ENCODE assay signal across 23 mouse cellular contexts in the genomic region with DNA sequence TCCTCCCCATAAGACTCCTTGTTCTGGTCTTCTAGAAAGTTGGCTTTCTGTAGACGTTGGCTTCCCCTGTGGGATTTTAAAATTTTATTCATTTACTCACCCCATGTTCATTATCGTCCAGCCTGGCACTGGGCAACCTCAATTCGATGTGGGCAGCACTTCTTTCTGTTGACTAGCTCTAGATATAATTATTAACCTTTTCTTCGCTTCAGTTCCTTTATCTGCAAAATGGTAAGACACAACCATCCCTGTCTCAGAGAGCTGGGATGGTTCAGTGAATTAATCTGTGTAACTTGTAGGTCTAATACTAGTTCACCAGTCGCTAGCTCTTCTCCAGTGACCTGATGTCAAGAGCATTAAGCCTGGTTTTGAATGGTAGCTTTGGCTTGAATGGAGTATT.
DNase-seq lines count a peak whose midpoint lies in the region; ATAC-seq and TF ChIP-seq lines count a peak whose summit lies in the region.
"Had no signal": no experiment of that assay in that cellular context is flagged by ENCODE, and none has a peak within 500 bp of the region (broad histone marks: within the 10 kb centered on the region; RNA-seq: fewer than 3 reads in every experiment).

No protein-coding gene starts in this region.

- H3K27me3 ChIP-seq in forebrain, embryonic 16.5 days (replicated peaks; ENCODE audit: control insufficient read depth, insufficient read depth, low read length) = no peaks in the 10 kb centered on the region
- no peaks in the 10 kb centered on the region for H3K27me3 ChIP-seq in forebrain, postnatal 0 days (ENCODE audit: insufficient read depth, low read length)
- H3K27me3 ChIP-seq in kidney, embryonic 16.5 days (ENCODE audit: insufficient read depth, low read length) = no peaks in the 10 kb centered on the region
- H3K27me3 ChIP-seq: embryonic facial prominence, embryonic 13.5 days; embryonic facial prominence, embryonic 15.5 days; forebrain, embryonic 12.5 days had no signal

- no peak overlapping the region for H3K9ac ChIP-seq in forebrain, embryonic 16.5 days (replicated peaks; ENCODE audit: low read depth, low read length)
- H3K9ac ChIP-seq in forebrain, postnatal 0 days = no peak overlapping the region
- H3K9ac ChIP-seq in kidney, embryonic 16.5 days (replicated peaks; ENCODE audit: low read length) = no peak overlapping the region
- H3K9ac ChIP-seq: embryonic facial prominence, embryonic 13.5 days; embryonic facial prominence, embryonic 15.5 days; forebrain, embryonic 12.5 days had no signal

- ATAC-seq in forebrain, embryonic 16.5 days = no peak
- no peak for ATAC-seq in forebrain, postnatal 0 days
- no peak for ATAC-seq in kidney, embryonic 16.5 days (ENCODE audit: low FRiP score, low TSS enrichment)

- 0 out of 2 replicates have a peak overlapping the region, but pooled peaks have one; percentile 25 for H3K27ac ChIP-seq in forebrain, embryonic 16.5 days (ENCODE audit: low read length)
- H3K27ac ChIP-seq in forebrain, postnatal 0 days (ENCODE audit: low read depth, low read length) = no peak overlapping the region
- no peak overlapping the region for H3K27ac ChIP-seq in kidney, embryonic 16.5 days (ENCODE audit: low read length)
- H3K27ac ChIP-seq: embryonic facial prominence, embryonic 13.5 days; embryonic facial prominence, embryonic 15.5 days; forebrain, embryonic 10.5 days; forebrain, embryonic 12.5 days had no signal

- DNase-seq in forebrain, postnatal 0 days = no peak
- DNase-seq in kidney, adult 11 months = peak; percentile 19
- DNase-seq in kidney, postnatal 10 days = no peak
- peak; percentile 40 to 43 for DNase-seq in kidney, adult 8-10 months
- peak; percentile 9 to 40 for DNase-seq in kidney, postnatal 36 days
- DNase-seq in kidney, adult 18-20 months = no peak
- DNase-seq: adrenal gland, adult 2 months; adrenal gland, postnatal 10 days; adrenal gland, postnatal 25 days; cerebellum, adult 11 months; cerebellum, adult 18-20 months; cerebellum, adult 8-10 months; cerebellum, adult 9-11 months; cerebellum, postnatal 14 days; cerebellum, postnatal 36 days; embryo, embryonic 11 days had no signal

- H3K4me3 ChIP-seq in forebrain, embryonic 16.5 days (replicated peaks; ENCODE audit: low read length) = no peak overlapping the region
- no peak overlapping the region for H3K4me3 ChIP-seq in forebrain, postnatal 0 days (ENCODE audit: low read depth, low read length)
- H3K4me3 ChIP-seq in kidney, embryonic 16.5 days (ENCODE audit: low read length) = no peak overlapping the region
- H3K4me3 ChIP-seq: embryonic facial prominence, embryonic 13.5 days; embryonic facial prominence, embryonic 15.5 days; erythroblast, embryonic 14.5 days; forebrain, embryonic 10.5 days; forebrain, embryonic 12.5 days had no signal

- TF ChIP-seq CTCF in forebrain, postnatal 0 days (IDR thresholded peaks at IDR 0.05; ENCODE audit: low read depth) = no peak

- peaks cover 33% of the 10 kb centered on the region for H3K4me1 ChIP-seq in forebrain, embryonic 16.5 days (replicated peaks; ENCODE audit: control insufficient read depth, insufficient read depth, low read length)
- no peaks in the 10 kb centered on the region; the same call in 1 of the 2 replicates for H3K4me1 ChIP-seq in forebrain, postnatal 0 days (ENCODE audit: insufficient read depth)
- H3K4me1 ChIP-seq in kidney, embryonic 16.5 days (ENCODE audit: insufficient read depth, low read length) = no peaks in the 10 kb centered on the region
- H3K4me1 ChIP-seq: forebrain, embryonic 10.5 days had no signal

- H3K4me2 ChIP-seq in forebrain, embryonic 16.5 days (ENCODE audit: low read length) = no peak overlapping the region
- no peak overlapping the region for H3K4me2 ChIP-seq in forebrain, postnatal 0 days (ENCODE audit: low read depth)
- H3K4me2 ChIP-seq in kidney, embryonic 16.5 days (replicated peaks; ENCODE audit: low read depth, low read length) = no peak overlapping the region
- H3K4me2 ChIP-seq: embryonic facial prominence, embryonic 13.5 days; embryonic facial prominence, embryonic 15.5 days; forebrain, embryonic 12.5 days had no signal

- H3K36me3 ChIP-seq in forebrain, embryonic 16.5 days (ENCODE audit: control insufficient read depth, insufficient read depth) = no peaks in the 10 kb centered on the region
- no peaks in the 10 kb centered on the region for H3K36me3 ChIP-seq in forebrain, postnatal 0 days (ENCODE audit: insufficient read depth)
- no peaks in the 10 kb centered on the region for H3K36me3 ChIP-seq in kidney, embryonic 16.5 days (ENCODE audit: insufficient read depth, low read length)
- H3K36me3 ChIP-seq: embryonic facial prominence, embryonic 13.5 days; embryonic facial prominence, embryonic 15.5 days; forebrain, embryonic 10.5 days; forebrain, embryonic 12.5 days had no signal

- H3K9me3 ChIP-seq in forebrain, embryonic 16.5 days (ENCODE audit: control insufficient read depth, low read length) = no peaks in the 10 kb centered on the region
- H3K9me3 ChIP-seq in forebrain, postnatal 0 days (ENCODE audit: low read length) = no peaks in the 10 kb centered on the region
- H3K9me3 ChIP-seq in kidney, embryonic 16.5 days (ENCODE audit: low read length) = no peaks in the 10 kb centered on the region
- H3K9me3 ChIP-seq: embryonic facial prominence, embryonic 13.5 days; embryonic facial prominence, embryonic 15.5 days; forebrain, embryonic 10.5 days; forebrain, embryonic 12.5 days had no signal

- WGBS in forebrain, embryonic 16.5 days = 78% methylated on average over 5 of the region's 5 CpGs
- 69% methylated on average over 5 of the region's 5 CpGs for WGBS in forebrain, postnatal 0 days
- WGBS in kidney, embryonic 16.5 days = 77% methylated on average over 5 of the region's 5 CpGs

Comparison
In these comparisons a context has a peak if more than half of its experiments do, and no peak if none do; other contexts are left out.
1. DNase-seq: peak in kidney, adult 11 months (single experiment), kidney, adult 8-10 months (2 of 2) and kidney, postnatal 36 days (2 of 2); none in forebrain, postnatal 0 days (single experiment), kidney, postnatal 10 days (single experiment) and kidney, adult 18-20 months (single experiment).